Mouse (Mus musculus): ENCODE data around the gene Rac2. TPM values are rescaled to one million over a fixed set of nuclear protein-coding genes. Genes with fewer than 3 reads are reported as not detected.
A peak's percentile ranks its signal among the peaks of the same experiment; 100 is the strongest.

The Rac2 gene
- total and polyA plus RNA-seq, 2 experiments, result 2.8 to 35.9 TPM

- DNase-seq (ENCODE audit: extremely low read depth, low read depth, low spot score), result no peak
- Histone ChIP-seq H3K27me3 (ENCODE audit: control insufficient read depth, insufficient read depth, low read length) (no peaks in the 10 kb centered on the region), H3K4me1 (ENCODE audit: control insufficient read depth, insufficient read depth, low read length) (no peaks in the 10 kb centered on the region), H3K79me2 (ENCODE audit: control insufficient read depth, insufficient read depth, low read length) (no peaks in the 10 kb centered on the region), H3K9ac (ENCODE audit: low read depth, low read length) (no peak overlapping the region), H3K4me3 (ENCODE audit: insufficient read depth, low read depth, low read length) (no peak overlapping the region), H3K36me3 (ENCODE audit: control insufficient read depth, insufficient read depth, low read length) (no peaks in the 10 kb centered on the region), H3K27ac (replicated peaks; ENCODE audit: insufficient read depth, low read depth, low read length) (no peak overlapping the region)
- 86% methylated on average over 14 of the region's 14 CpGs for WGBS
- TF ChIP-seq POLR2A (IDR thresholded peaks at IDR 0.05; ENCODE audit: extremely low read depth, insufficient read depth, low read length) (no peak), CTCF (IDR thresholded peaks at IDR 0.05; ENCODE audit: low read depth, low read length) (no peak)
Measured at GRCm38 (mm10) chr15:78592452-78592968, 19.9 kb upstream of the Rac2 start.

- peak; percentile 21 for DNase-seq (ENCODE audit: extremely low read depth, low read depth, low spot score)
- Histone ChIP-seq H3K27ac (replicated peaks; ENCODE audit: insufficient read depth, low read depth, low read length) (no peak overlapping the region), H3K4me1 (ENCODE audit: control insufficient read depth, insufficient read depth, low read length) (no peaks in the 10 kb centered on the region), H3K4me3 (ENCODE audit: insufficient read depth, low read depth, low read length) (no peak overlapping the region), H3K79me2 (ENCODE audit: control insufficient read depth, insufficient read depth, low read length) (no peaks in the 10 kb centered on the region), H3K9ac (ENCODE audit: low read depth, low read length) (no peak overlapping the region), H3K36me3 (ENCODE audit: control insufficient read depth, insufficient read depth, low read length) (no peaks in the 10 kb centered on the region), H3K27me3 (ENCODE audit: control insufficient read depth, insufficient read depth, low read length) (no peaks in the 10 kb centered on the region)
- TF ChIP-seq CTCF (IDR thresholded peaks at IDR 0.05; ENCODE audit: low read depth, low read length), result no peak
- no peak for TF ChIP-seq POLR2A (IDR thresholded peaks at IDR 0.05; ENCODE audit: extremely low read depth, insufficient read depth, low read length)
- WGBS, result 60% methylated on average over 15 of the region's 15 CpGs
Measured at GRCm38 (mm10) chr15:78591680-78592451, 19.3 kb upstream of the Rac2 start.

- no peaks in the 10 kb centered on the region for H3K36me3 ChIP-seq (ENCODE audit: control insufficient read depth, insufficient read depth, low read length)
- H3K79me2 ChIP-seq (ENCODE audit: control insufficient read depth, insufficient read depth, low read length), result no peaks in the 10 kb centered on the region
- 83% methylated on average over 6 of the region's 6 CpGs for WGBS
- H3K4me1 ChIP-seq (ENCODE audit: control insufficient read depth, insufficient read depth, low read length), result no peaks in the 10 kb centered on the region
- H3K9ac ChIP-seq (ENCODE audit: low read depth, low read length), result no peak overlapping the region
- no peaks in the 10 kb centered on the region for H3K27me3 ChIP-seq (ENCODE audit: control insufficient read depth, insufficient read depth, low read length)
- no peak overlapping the region for H3K4me3 ChIP-seq (ENCODE audit: insufficient read depth, low read depth, low read length)
- DNase-seq (ENCODE audit: extremely low read depth, low read depth, low spot score), result no peak
- no peak overlapping the region for H3K27ac ChIP-seq (replicated peaks; ENCODE audit: insufficient read depth, low read depth, low read length)
- TF ChIP-seq POLR2A (IDR thresholded peaks at IDR 0.05; ENCODE audit: extremely low read depth, insufficient read depth, low read length) (no peak), CTCF (IDR thresholded peaks at IDR 0.05; ENCODE audit: low read depth, low read length) (no peak)
Measured at GRCm38 (mm10) chr15:78590785-78591184, 18.2 kb upstream of the Rac2 start.

- H3K9ac ChIP-seq (ENCODE audit: low read depth, low read length), result no peak overlapping the region
- TF ChIP-seq POLR2A (IDR thresholded peaks at IDR 0.05; ENCODE audit: extremely low read depth, insufficient read depth, low read length) (no peak), CTCF (IDR thresholded peaks at IDR 0.05; ENCODE audit: low read depth, low read length) (no peak)
- 48% methylated on average over 6 of the region's 6 CpGs for WGBS
- no peak overlapping the region for H3K4me3 ChIP-seq (ENCODE audit: insufficient read depth, low read depth, low read length)
- no peaks in the 10 kb centered on the region for H3K4me1 ChIP-seq (ENCODE audit: control insufficient read depth, insufficient read depth, low read length)
- H3K27me3 ChIP-seq (ENCODE audit: control insufficient read depth, insufficient read depth, low read length), result no peaks in the 10 kb centered on the region
- no peaks in the 10 kb centered on the region for H3K79me2 ChIP-seq (ENCODE audit: control insufficient read depth, insufficient read depth, low read length)
- peak; percentile 77 for DNase-seq (ENCODE audit: extremely low read depth, low read depth, low spot score)
- H3K27ac ChIP-seq (replicated peaks; ENCODE audit: insufficient read depth, low read depth, low read length), result no peak overlapping the region
- no peaks in the 10 kb centered on the region for H3K36me3 ChIP-seq (ENCODE audit: control insufficient read depth, insufficient read depth, low read length)
Measured at GRCm38 (mm10) chr15:78589936-78590335, 17.4 kb upstream of the Rac2 start.

GRCm38 (mm10) chr15:78588900-78589299 is 16.3 kb upstream of the Rac2 start:
- DNase-seq (ENCODE audit: extremely low read depth, low read depth, low spot score), result peak; percentile 50
- Histone ChIP-seq H3K4me1 (ENCODE audit: control insufficient read depth, insufficient read depth, low read length) (no peaks in the 10 kb centered on the region), H3K79me2 (ENCODE audit: control insufficient read depth, insufficient read depth, low read length) (no peaks in the 10 kb centered on the region), H3K27ac (replicated peaks; ENCODE audit: insufficient read depth, low read depth, low read length) (no peak overlapping the region), H3K4me3 (ENCODE audit: insufficient read depth, low read depth, low read length) (no peak overlapping the region), H3K27me3 (ENCODE audit: control insufficient read depth, insufficient read depth, low read length) (no peaks in the 10 kb centered on the region), H3K36me3 (ENCODE audit: control insufficient read depth, insufficient read depth, low read length) (no peaks in the 10 kb centered on the region), H3K9ac (ENCODE audit: low read depth, low read length) (no peak overlapping the region)
- TF ChIP-seq POLR2A (IDR thresholded peaks at IDR 0.05; ENCODE audit: extremely low read depth, insufficient read depth, low read length), result no peak
- TF ChIP-seq CTCF (IDR thresholded peaks at IDR 0.05; ENCODE audit: low read depth, low read length), result no peak
- 77% methylated on average over 4 of the region's 4 CpGs for WGBS

- Histone ChIP-seq H3K9ac (ENCODE audit: low read depth, low read length) (no peak overlapping the region), H3K4me3 (ENCODE audit: insufficient read depth, low read depth, low read length) (no peak overlapping the region), H3K27me3 (ENCODE audit: control insufficient read depth, insufficient read depth, low read length) (no peaks in the 10 kb centered on the region), H3K79me2 (ENCODE audit: control insufficient read depth, insufficient read depth, low read length) (no peaks in the 10 kb centered on the region), H3K4me1 (ENCODE audit: control insufficient read depth, insufficient read depth, low read length) (no peaks in the 10 kb centered on the region), H3K27ac (replicated peaks; ENCODE audit: insufficient read depth, low read depth, low read length) (no peak overlapping the region), H3K36me3 (ENCODE audit: control insufficient read depth, insufficient read depth, low read length) (no peaks in the 10 kb centered on the region)
- TF ChIP-seq POLR2A (IDR thresholded peaks at IDR 0.05; ENCODE audit: extremely low read depth, insufficient read depth, low read length) (no peak), CTCF (IDR thresholded peaks at IDR 0.05; ENCODE audit: low read depth, low read length) (no peak)
- 88% methylated on average over 4 of the region's 4 CpGs for WGBS
- DNase-seq (ENCODE audit: extremely low read depth, low read depth, low spot score), result no peak
Measured at GRCm38 (mm10) chr15:78588049-78588448, 15.5 kb upstream of the Rac2 start.
